Mouse (Mus musculus): Measurements from ENCODE around the gene Tmem150a. TPM values are rescaled to one million over a fixed set of nuclear protein-coding genes. Genes with fewer than 3 reads are reported as not detected.

Tmem150a gene
- total RNA-seq, 4 experiments from 2014 or later: 10.9 to 13.4 (median 11.4) TPM

DNA sequence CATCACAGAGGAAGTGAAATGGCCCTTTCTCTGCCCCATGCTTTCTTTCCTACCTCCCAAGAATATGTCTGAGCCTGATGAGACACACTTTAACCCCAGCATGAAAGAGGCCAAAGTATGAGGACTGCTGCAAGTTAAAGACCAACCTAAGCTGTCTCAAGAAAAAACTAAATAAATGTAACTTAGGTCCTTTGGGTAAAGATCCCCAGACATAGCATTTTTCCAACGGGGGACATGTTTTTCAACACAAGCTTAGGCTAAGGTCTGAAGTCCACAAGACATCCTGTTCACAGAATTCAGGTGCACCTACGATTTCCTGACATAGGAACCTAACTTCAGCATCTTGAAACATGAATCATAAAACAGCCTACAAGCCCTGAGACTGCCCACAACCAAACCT, 5.0 kb upstream of the Tmem150a start:
- no peak for DNase-seq (ENCODE audit: low spot score in 2 of 2)

GRCm38 (mm10) chr6:72352636-72353405, 2.4 kb upstream of the Tmem150a start:
- no peak for DNase-seq (ENCODE audit: low spot score in 2 of 2)

DNA sequence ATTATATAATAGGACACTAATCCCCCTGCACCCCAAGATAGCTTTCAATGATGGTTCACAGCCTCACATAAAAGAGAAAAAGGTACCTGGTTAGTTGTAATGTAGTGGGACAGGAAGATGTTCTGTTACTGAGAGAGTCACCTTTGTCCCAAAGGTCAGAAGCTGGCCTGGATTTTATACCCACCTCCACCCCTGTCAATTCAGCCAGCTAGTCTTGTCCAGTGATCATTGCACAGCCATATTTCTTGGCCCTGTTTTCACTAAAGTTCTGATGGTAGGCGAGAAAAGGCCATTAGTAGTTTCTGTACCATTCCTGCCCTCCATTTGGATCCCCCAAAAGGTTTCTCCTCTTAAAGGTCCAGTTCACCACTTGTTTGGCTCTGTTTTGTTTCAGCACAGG, 1.2 kb upstream of the Tmem150a start:
- DNase-seq (ENCODE audit: low spot score in 2 of 2): no peak

DNA sequence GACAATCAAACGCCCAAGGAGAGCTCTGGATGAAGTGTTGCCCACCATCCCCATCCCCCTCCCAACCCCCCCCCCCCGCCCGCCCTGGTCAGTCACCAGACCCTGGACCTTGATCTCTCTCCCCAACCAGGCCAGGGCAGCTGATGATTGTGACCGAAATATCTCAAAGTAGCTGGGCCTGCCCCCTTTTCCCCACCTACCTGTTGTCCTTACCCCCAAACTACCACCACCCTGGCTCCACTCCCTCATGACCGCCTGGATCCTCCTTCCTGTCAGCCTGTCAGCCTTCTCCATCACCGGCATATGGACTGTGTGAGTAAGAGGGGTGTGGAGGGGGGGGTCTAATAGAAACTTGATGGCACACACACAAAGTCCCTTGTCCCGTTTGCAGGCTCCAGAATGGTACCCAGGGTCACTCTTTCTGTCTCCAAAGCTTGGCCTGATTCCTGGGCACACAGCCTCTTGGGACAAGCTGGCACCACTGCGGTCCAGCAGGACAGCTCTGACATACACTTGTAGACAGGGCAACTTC, 820 bp downstream of the Tmem150a start:
- no peak for DNase-seq (ENCODE audit: low spot score in 2 of 2)

DNA sequence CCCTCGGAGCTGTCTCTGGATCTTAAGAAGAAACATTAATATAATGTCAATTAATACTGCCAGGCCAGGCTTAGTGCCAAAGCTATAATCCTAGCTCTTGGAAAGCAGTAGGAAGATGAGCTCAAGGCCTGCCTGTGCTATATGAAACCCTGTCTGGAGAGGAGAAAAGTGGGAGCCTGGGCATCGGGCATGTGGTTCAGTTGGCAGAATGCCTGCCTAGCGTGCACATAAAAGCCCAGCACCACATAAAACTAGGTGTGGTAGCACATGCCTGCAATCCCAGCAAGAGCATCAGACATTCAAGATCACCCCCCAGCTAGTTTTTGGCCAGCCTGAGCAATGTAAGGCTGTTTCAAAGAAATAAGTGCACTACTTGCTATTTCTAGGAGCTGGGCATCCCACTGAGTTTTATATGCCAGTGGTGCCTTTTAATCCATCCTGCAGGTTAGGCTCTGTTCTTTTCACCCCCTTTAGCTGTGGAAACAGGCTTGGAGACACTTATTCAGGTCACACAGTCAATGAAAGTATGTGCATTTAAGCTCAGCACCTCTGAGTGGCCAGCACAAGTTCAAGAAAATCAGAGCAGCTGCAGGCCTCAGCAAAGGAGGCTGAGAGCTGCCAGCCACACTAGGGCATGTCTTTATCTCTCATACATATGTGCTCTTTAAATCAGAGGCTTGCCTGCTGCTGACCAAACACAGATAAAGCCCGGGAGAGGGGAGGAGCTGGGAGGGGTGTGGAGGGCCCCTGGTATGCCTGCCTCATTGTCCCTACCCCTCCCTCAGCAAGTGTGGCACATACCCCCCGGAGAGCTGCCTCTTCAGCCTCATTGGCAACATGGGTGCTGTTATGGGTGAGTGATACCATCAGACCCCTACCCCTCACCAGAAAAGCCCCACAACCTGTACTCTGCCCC, 2.2 kb downstream of the Tmem150a start:
- no peak for DNase-seq (ENCODE audit: low spot score in 2 of 2)

GRCm38 (mm10) chr6:72358086-72358764, 3.0 kb downstream of the Tmem150a start:
- no peak for DNase-seq (ENCODE audit: low spot score in 2 of 2)

- no peak for DNase-seq (ENCODE audit: low spot score in 2 of 2)
These were observed 4.1 kb downstream of the Tmem150a start for GRCm38 (mm10) chr6:72359343-72359742.

DNA sequence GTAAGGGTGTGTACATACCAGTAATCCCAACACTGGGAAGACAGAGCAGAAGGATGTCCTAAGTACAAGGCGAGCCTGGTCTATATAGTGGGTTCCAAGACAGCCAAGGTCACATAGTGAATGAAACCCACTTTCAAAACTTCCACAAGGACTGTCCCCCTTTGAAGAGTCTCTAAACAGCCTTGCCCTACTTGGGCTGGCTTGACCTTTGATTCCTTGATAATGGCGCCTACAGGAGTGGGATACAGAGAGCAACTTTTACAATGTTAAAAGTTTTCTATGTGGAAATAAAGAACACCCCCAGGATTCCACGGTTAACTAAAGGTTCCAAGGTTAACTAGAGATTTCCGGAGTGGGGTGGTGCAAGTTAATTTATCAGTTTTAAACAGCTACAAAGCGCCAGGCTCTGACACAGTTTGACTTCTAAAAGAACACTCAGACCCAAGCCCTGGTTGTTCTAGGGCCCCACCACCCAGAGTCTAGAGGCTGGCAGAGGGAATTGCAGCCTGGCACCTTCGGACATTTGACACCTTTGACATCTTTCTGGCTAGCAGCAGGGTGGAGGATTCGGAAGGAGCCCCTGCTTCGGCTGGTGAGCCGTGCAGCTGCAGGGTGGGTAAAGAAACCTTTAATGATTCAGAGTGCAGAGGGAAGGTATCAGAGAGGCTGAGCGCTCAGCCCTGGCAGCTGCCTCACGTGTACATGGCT, 4.8 kb downstream of the Tmem150a start:
- no peak for DNase-seq (ENCODE audit: low spot score in 2 of 2)

DNA sequence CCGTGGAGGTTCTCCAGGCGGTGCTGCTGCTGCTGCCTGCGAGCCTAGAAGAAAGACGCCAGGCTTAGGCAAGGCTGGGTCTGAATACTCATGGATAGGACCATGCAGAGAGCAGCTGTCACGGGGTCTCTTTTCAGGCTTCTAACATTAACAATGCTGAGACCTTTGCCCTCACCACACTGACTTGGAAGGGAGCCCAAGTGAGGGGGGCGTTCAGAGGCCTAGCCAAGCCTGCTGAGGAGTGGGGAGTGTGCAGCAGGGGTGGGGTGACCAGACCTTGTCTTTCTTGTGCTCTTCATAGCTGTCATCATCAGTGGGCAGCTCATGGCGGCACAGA, 5.3 kb downstream of the Tmem150a start:
- DNase-seq (ENCODE audit: low spot score in 2 of 2): no peak

- no peak for DNase-seq (ENCODE audit: low spot score in 2 of 2)
These were observed 5.9 kb downstream of the Tmem150a start for GRCm38 (mm10) chr6:72361121-72361551.

DNA sequence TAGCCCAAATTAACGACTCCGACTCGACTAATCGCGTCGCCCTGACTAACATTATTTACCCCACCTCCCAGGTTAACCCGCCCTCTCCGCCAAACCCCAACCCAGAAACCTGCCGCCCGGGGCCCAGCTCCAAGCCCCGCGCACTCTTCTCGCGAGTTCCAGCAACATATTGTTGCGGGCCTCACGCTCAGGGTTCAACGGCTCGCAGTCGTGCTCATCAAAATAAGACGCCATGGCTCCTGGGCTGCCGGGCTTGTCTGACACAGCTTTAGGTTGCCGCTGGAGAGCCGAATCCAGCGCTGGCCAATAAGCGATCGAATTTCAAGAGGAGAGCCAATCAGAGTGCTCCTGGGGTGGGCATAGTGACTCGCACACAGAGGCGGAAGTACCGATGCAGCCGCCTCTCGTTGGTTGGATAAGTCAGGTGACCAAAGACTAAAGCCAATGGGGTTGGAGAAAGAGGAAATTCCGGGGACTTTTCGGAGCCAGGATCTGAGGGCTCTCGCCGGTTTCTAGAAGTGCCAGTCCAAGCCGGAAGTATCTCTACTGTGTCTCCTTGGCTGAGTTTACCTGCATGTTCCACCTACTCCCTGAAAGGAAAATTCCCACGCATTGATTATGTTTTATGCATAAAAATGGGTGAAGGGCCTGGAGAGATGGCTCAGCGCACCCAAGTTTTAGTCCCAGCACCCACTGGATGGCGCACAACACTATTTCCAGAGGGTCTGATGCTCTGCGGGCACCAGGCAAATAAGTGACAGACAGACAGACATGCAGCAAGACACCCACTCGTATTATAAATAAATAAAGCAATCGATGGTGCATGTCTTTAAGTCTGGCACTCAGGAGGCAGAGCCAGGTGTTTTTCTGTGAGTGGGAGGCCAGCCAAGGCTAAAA, 7.1 kb downstream of the Tmem150a start:
- DNase-seq (ENCODE audit: low spot score in 2 of 2): peak; percentile 97 to 98

DNA sequence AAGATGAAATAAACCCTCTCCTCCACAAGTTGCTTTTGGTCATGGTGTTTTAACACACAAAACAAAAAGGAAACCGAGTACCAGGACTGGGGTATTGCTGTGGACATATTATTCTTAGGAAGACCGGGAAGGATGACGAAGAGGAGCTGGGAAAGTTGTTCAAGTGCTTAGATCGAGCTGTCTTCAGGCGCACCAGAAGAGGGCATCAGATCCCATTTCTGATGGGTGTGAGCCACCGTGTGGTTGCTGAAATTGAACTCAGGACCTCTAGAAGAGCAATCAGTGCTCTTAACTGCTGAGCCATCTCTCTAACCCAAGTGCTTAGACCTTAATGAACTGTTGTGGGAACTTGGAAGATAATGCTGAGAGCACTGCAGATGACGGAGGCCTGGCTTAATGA, 8.8 kb downstream of the Tmem150a start:
- no peak for DNase-seq (ENCODE audit: low spot score in 2 of 2)

- DNase-seq (ENCODE audit: low spot score in 2 of 2): no peak
These were observed 9.7 kb downstream of the Tmem150a start for GRCm38 (mm10) chr6:72364985-72365384.

GRCm38 (mm10) chr6:72366304-72366703, 11.1 kb downstream of the Tmem150a start:
- no peak for DNase-seq (ENCODE audit: low spot score in 2 of 2)

DNA sequence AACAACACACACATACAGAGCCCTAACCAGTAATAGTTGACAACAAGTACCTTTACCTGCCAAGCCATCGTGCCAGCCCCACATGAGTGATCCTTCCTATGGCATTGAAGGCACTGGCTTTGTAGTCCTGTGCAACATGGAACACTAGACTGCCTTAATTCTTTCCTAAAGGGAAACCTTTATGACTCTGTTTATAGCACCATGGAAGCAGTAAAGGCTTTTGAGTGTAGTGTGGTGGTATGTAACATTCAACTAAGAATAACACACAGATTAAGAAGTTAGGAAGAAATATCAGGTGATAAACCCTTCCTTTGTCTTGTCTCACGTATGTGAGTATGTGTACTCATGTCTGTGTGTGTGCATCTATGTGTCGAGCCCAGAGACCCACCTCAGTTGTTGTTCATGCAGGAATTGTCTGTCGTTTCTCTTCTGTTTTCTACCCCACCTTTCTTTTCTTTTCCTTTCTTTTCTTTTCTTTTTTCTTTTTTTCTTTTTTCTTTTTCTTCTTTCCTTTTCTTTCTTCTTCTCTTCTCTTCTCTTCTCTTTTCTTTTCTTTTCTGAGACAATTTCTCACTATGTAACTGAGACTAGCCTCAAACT, 11.7 kb downstream of the Tmem150a start, which contains the start of gene Rnf181:
Rnf181 (minus strand) TSS at position 113 of the 600 bp plus-strand sequence.
- DNase-seq (ENCODE audit: low spot score in 2 of 2): no peak

DNA sequence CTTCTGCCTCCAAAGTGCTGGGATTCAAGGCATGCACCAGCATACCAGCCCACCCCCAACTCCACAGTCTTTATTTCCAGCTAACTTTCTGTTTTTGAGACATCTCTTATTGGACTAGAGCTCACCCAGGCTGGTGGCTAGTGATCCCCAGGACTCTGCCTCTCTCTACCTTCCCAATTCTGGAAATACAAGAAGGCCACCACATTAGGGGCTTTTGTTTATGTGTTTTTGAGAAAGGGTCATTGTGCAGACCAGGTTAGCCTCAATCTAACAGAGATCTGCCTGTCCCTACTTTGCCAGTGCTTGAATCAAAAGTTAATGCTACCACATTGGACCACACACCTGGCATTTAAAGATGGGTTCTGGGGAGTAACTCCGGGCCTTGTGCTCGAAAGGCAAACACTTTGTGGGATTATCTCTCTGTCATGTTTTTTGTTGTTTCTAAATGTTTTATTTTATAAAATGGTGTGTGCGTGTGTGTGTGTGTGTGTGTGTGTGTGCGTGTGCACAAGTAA, 12.3 kb downstream of the Tmem150a start:
- DNase-seq (ENCODE audit: low spot score in 2 of 2): no peak

DNA sequence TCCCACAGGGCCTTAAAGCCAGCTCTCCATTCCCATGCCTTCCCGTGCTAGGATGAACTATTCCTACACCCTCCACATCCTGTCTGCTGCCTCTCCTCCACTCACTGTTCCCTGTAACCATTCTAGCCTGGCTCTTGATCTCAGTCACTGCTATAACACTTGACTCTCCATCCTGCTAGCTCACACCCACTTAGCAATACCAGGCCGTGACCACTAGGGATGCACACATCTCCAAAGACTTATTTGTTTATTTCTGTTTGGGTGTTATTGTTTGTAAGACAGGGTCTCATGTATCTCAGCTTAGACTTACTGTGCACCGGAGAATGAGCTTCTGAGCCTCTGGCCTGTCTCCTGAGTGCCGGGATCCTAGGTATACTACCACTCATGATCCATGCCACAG, 14.3 kb downstream of the Tmem150a start:
- DNase-seq (ENCODE audit: low spot score in 2 of 2): no peak

- DNase-seq (ENCODE audit: low spot score in 2 of 2): no peak
These were observed 14.8 kb downstream of the Tmem150a start for GRCm38 (mm10) chr6:72370091-72370490.

DNA sequence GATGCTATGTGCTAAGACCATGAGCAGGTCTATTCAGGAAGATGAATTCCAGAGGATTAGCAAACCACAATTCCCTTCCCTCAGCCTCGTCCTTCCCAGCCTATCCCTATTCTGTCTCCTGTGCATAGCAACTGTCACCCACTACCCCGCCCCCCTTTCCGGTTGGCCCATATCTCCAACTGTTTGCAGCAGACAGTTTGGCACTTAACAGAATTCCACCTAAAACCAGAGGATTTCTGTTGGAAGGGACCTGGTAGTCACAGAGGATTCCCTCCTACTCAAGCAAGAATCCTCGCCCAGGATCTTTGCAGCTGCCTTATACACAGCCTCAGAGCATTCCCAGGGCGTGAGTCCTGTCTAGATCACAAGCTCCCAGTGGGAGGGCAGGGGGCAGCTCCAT, 15.9 kb downstream of the Tmem150a start:
- DNase-seq (ENCODE audit: low spot score in 2 of 2): no peak

Measured in layer of hippocampus, adult 8-10 months (tissue).